Mouse (Mus musculus) midbrain, embryonic 16.5 days (tissue): Measurements from ENCODE around the gene Ddx5. TPM values are rescaled to one million over a fixed set of nuclear protein-coding genes. Genes with fewer than 3 reads are reported as not detected.
"Not testable (repeated sequence)": the region's sequence is repeated elsewhere in the genome, so short reads cannot be mapped to it uniquely, and the experiment has no call there.

Source experiments
- ATAC-seq: fragments of 200-750 bp; cut with Nextera tagmentation; 2 replicates; pipeline ENCODE4 v1.8.0; 2017; ENCODE audit warnings: moderate TSS enrichment
- H3K27ac ChIP-seq: fragments of 300-500 bp; sonication (generic); 2 replicates; pipeline ENCODE4 v1.5.1; 2014; ENCODE audit warnings: mild to moderate bottlenecking, low read length, mixed read lengths
- H3K27me3 ChIP-seq: fragments of 300-500 bp; sonication (generic); 2 replicates; pipeline ENCODE4 v1.6.1; 2014; ENCODE audit warnings: low read depth, low read length, mixed read lengths; ENCODE audit not compliant: control insufficient read depth, insufficient read depth
- H3K36me3 ChIP-seq: fragments of 300-500 bp; sonication (generic); 2 replicates; pipeline ENCODE4 v1.6.1; 2014; ENCODE audit warnings: mild to moderate bottlenecking, low read length, moderate library complexity, mixed read lengths; ENCODE audit not compliant: control insufficient read depth, insufficient read depth
- H3K4me1 ChIP-seq: fragments of 300-500 bp; sonication (generic); 2 replicates; pipeline ENCODE4 v1.6.1; 2014; ENCODE audit warnings: mild to moderate bottlenecking, low read length, mixed read lengths; ENCODE audit not compliant: control insufficient read depth, insufficient read depth
- H3K4me2 ChIP-seq: fragments of 300-500 bp; sonication (generic); 2 replicates; pipeline ENCODE4 v1.6.1; 2014; ENCODE audit warnings: mild to moderate bottlenecking, low read length, mixed read lengths
- H3K4me3 ChIP-seq: fragments of 300-500 bp; sonication (generic); 2 replicates; pipeline ENCODE4 v1.5.1; 2014; ENCODE audit warnings: low read depth, mild to moderate bottlenecking, low read length, moderate library complexity, mixed read lengths
- H3K9ac ChIP-seq: fragments of 300-500 bp; sonication (generic); 2 replicates; pipeline ENCODE4 v1.6.1; 2014; ENCODE audit warnings: low read depth, low read length, mixed read lengths
- H3K9me3 ChIP-seq: fragments of 300-500 bp; sonication (generic); replicated peaks from 2 replicates; pipeline ENCODE4 v1.6.1; 2014; ENCODE audit warnings: mild to moderate bottlenecking, low read length, mixed read lengths; ENCODE audit not compliant: control insufficient read depth, poor library complexity, severe bottlenecking
- whole genome bisulfite sequencing: fragments of 180-500 bp; shearing (Covaris S2); extraction: QIAGEN DNeasy Blood & Tissue Kit; methylation state at CpG from one replicate; pipeline ENCODE4 v1.1.7; 2014; 5-methylcytosine and 5-hydroxymethylcytosine counted together
- polyA plus RNA-seq: library from polyadenylated mRNA; unstranded; fragments of >200 nt; fragmentation: Nextera tagmentation; extraction: Ambion mirVana; gene quantifications from 2 replicates; pipeline ENCODE4 v1.2.1, GENCODE M21; 2015

Ddx5 gene
- polyA plus RNA-seq, 1 experiment from 2014 or later, result 365 TPM

GRCm38 (mm10) chr11:106807442-106807841 is 18.5 kb upstream of the Ddx5 start:
- ATAC-seq, H3K9me3 ChIP-seq, H3K36me3 ChIP-seq, H3K27ac ChIP-seq, H3K9ac ChIP-seq, H3K27me3 ChIP-seq, H3K4me1 ChIP-seq, H3K4me2 ChIP-seq, H3K4me3 ChIP-seq: not testable (repeated sequence)
- WGBS, result 88% methylated on average over 1 of the region's 1 CpGs

- H3K36me3 ChIP-seq, result peaks cover 24% of the 10 kb centered on the region
These were observed 13.2 kb upstream of the Ddx5 start for GRCm38 (mm10) chr11:106802069-106802627.

GRCm38 (mm10) chr11:106795679-106796078 is 6.7 kb upstream of the Ddx5 start:
- WGBS, result 73% methylated on average over 9 of the region's 9 CpGs
- no peak overlapping the region for H3K4me2 ChIP-seq
- H3K9ac ChIP-seq, result no peak overlapping the region
- ATAC-seq, result no peak
- H3K27me3 ChIP-seq, result no peaks in the 10 kb centered on the region
- H3K4me3 ChIP-seq, result no peak overlapping the region
- H3K27ac ChIP-seq, result no peak overlapping the region
- H3K36me3 ChIP-seq, result peaks cover 16% of the 10 kb centered on the region
- H3K4me1 ChIP-seq, result peaks cover 3% of the 10 kb centered on the region; the same call in 1 of the 2 replicates
- H3K9me3 ChIP-seq, result no peaks in the 10 kb centered on the region

More at GRCm38 (mm10) chr11:106802069-106802627, 13.2 kb upstream of the Ddx5 start:
- no peak overlapping the region for H3K27ac ChIP-seq
- no peaks in the 10 kb centered on the region for H3K27me3 ChIP-seq
- 86% methylated on average over 10 of the region's 10 CpGs for WGBS
- H3K4me2 ChIP-seq, result no peak overlapping the region
- H3K4me1 ChIP-seq, result no peaks in the 10 kb centered on the region
- ATAC-seq, result no peak
- no peak overlapping the region for H3K9ac ChIP-seq
- H3K9me3 ChIP-seq, result no peaks in the 10 kb centered on the region
- no peak overlapping the region for H3K4me3 ChIP-seq

- Histone ChIP-seq H3K27me3 (no peaks in the 10 kb centered on the region), H3K4me3 (no peak overlapping the region), H3K9me3 (no peaks in the 10 kb centered on the region), H3K27ac (no peak overlapping the region), H3K4me2 (no peak overlapping the region), H3K9ac (no peak overlapping the region), H3K4me1 (peaks cover 7% of the 10 kb centered on the region), H3K36me3 (peaks cover 13% of the 10 kb centered on the region)
- 65% methylated on average over 4 of the region's 4 CpGs for WGBS
- ATAC-seq, result no peak
These were observed 4.9 kb upstream of the Ddx5 start for GRCm38 (mm10) chr11:106793846-106794245.

GRCm38 (mm10) chr11:106789649-106790048 is 664 bp upstream of the Ddx5 start:
- H3K27ac ChIP-seq, result peak overlapping the region; percentile 100
- peaks cover 24% of the 10 kb centered on the region for H3K4me1 ChIP-seq
- peak overlapping the region; percentile 62 for H3K4me2 ChIP-seq
- H3K9me3 ChIP-seq, result no peaks in the 10 kb centered on the region
- peak; percentile 5; the same call in 1 of the 2 replicates for ATAC-seq
- H3K27me3 ChIP-seq, result no peaks in the 10 kb centered on the region
- peak overlapping the region; percentile 89 for H3K9ac ChIP-seq
- 0% methylated on average over 6 of the region's 6 CpGs for WGBS
- H3K36me3 ChIP-seq, result peaks cover 11% of the 10 kb centered on the region; the same call in 1 of the 2 replicates
- peak overlapping the region; percentile 78 for H3K4me3 ChIP-seq

GRCm38 (mm10) chr11:106788026-106788774 is 785 bp downstream of the Ddx5 start:
- H3K4me2 ChIP-seq, result peak overlapping the region; percentile 33
- H3K9me3 ChIP-seq, result no peaks in the 10 kb centered on the region
- H3K27me3 ChIP-seq, result no peaks in the 10 kb centered on the region
- peak overlapping the region; percentile 97 for H3K9ac ChIP-seq
- peaks cover 24% of the 10 kb centered on the region for H3K36me3 ChIP-seq
- under 1% methylated on average over 73 of the region's 79 CpGs for WGBS
- H3K4me1 ChIP-seq, result peaks cover 24% of the 10 kb centered on the region
- H3K4me3 ChIP-seq, result peak overlapping the region; percentile 78
- H3K27ac ChIP-seq, result peak overlapping the region; percentile 100
- peak; percentile 78 for ATAC-seq

GRCm38 (mm10) chr11:106787131-106788025 is 1.6 kb downstream of the Ddx5 start:
- Histone ChIP-seq H3K9ac (peak overlapping the region; percentile 97), H3K4me2 (peak overlapping the region; percentile 59), H3K27ac (peak overlapping the region; percentile 100), H3K9me3 (no peaks in the 10 kb centered on the region), H3K4me1 (peaks cover 24% of the 10 kb centered on the region), H3K27me3 (no peaks in the 10 kb centered on the region), H3K36me3 (peaks cover 27% of the 10 kb centered on the region), H3K4me3 (peak overlapping the region; percentile 78)
- under 1% methylated on average over 55 of the region's 65 CpGs for WGBS
- peak; percentile 8 for ATAC-seq

GRCm38 (mm10) chr11:106785043-106785442 is 3.9 kb downstream of the Ddx5 start:
- Histone ChIP-seq H3K9ac (no peak overlapping the region), H3K9me3 (no peaks in the 10 kb centered on the region), H3K36me3 (peaks cover 31% of the 10 kb centered on the region), H3K27ac (no peak overlapping the region), H3K4me2 (no peak overlapping the region), H3K4me3 (no peak overlapping the region), H3K4me1 (peaks cover 21% of the 10 kb centered on the region), H3K27me3 (no peaks in the 10 kb centered on the region)
- ATAC-seq, result no peak
- 67% methylated on average over 1 of the region's 1 CpGs for WGBS
